Mouse (Mus musculus) natural killer cell, adult 2 months (primary cell): ENCODE results near the gene Ripor2.

ENCODE experiments used
- DNase-seq, 2 experiments: peaks; one replicate each; pipeline ENCODE4 v3.0.0; 2022; ENCODE audit warnings: low spot score in 2 of 2

The Ripor2 gene

GRCm38 (mm10) chr13:24584403-24584802, 2.4 kb downstream of the Ripor2 start:
- DNase-seq, result no peak

- no peak for DNase-seq
These were observed 2.9 kb downstream of the Ripor2 start for GRCm38 (mm10) chr13:24584841-24585240.

- DNase-seq, result no peak
These were observed 3.4 kb downstream of the Ripor2 start for GRCm38 (mm10) chr13:24585369-24585768.

GRCm38 (mm10) chr13:24587192-24587895, 5.4 kb downstream of the Ripor2 start:
- no peak for DNase-seq

GRCm38 (mm10) chr13:24588603-24589002, 6.6 kb downstream of the Ripor2 start:
- DNase-seq, result no peak

- DNase-seq, result no peak
These were observed 9.7 kb downstream of the Ripor2 start for GRCm38 (mm10) chr13:24591737-24592136.

GRCm38 (mm10) chr13:24594303-24594702, 12.3 kb downstream of the Ripor2 start:
- no peak for DNase-seq

GRCm38 (mm10) chr13:24599631-24600041, 17.6 kb downstream of the Ripor2 start:
- DNase-seq, result peak; percentile 74

- DNase-seq, result peak; percentile 37 to 48
These were observed 21.0 kb downstream of the Ripor2 start for GRCm38 (mm10) chr13:24602978-24603377.

- peak in 1 of 2 experiments; percentile 47 for DNase-seq
These were observed 21.6 kb downstream of the Ripor2 start for GRCm38 (mm10) chr13:24603591-24604009.

- DNase-seq, result no peak
These were observed 22.1 kb downstream of the Ripor2 start for GRCm38 (mm10) chr13:24604096-24604495.

- DNase-seq, result peak; percentile 73 to 89
These were observed 23.0 kb downstream of the Ripor2 start for GRCm38 (mm10) chr13:24604761-24605591.

GRCm38 (mm10) chr13:24605755-24606154, 23.8 kb downstream of the Ripor2 start:
- no peak for DNase-seq

- no peak for DNase-seq
These were observed 26.0 kb downstream of the Ripor2 start for GRCm38 (mm10) chr13:24607961-24608360.

- DNase-seq, result no peak
These were observed 26.7 kb downstream of the Ripor2 start for GRCm38 (mm10) chr13:24608709-24609108.

GRCm38 (mm10) chr13:24610883-24611282, 28.9 kb downstream of the Ripor2 start:
- no peak for DNase-seq

GRCm38 (mm10) chr13:24613031-24613430, 31.0 kb downstream of the Ripor2 start:
- DNase-seq, result no peak

GRCm38 (mm10) chr13:24613433-24613832, 31.4 kb downstream of the Ripor2 start:
- peak; percentile 87 to 88 for DNase-seq

- DNase-seq, result peak; percentile 43 to 58
These were observed 32.2 kb downstream of the Ripor2 start for GRCm38 (mm10) chr13:24613927-24614780.

- peak; percentile 43 to 56 for DNase-seq
These were observed 34.1 kb downstream of the Ripor2 start for GRCm38 (mm10) chr13:24615921-24616565.

GRCm38 (mm10) chr13:24616645-24617044, 34.7 kb downstream of the Ripor2 start:
- no peak for DNase-seq
